Mouse (Mus musculus): ENCODE results near the gene Mcidas. TPM values are rescaled to one million over a fixed set of nuclear protein-coding genes. Genes with fewer than 3 reads are reported as not detected.

The Mcidas gene
- total RNA-seq, 2 experiments from 2014 or later = not detected

Other genes starting within 250 kb of the Mcidas start
- 89.2 and 96.3 TPM in 2 replicates for gene Plpp1, start 193.1 kb upstream of the Mcidas start, total RNA-seq (2015; ENCODE audit: low replicate concordance)
- gene Plpp1, start 193.1 kb upstream of the Mcidas start, total RNA-seq (2017; ENCODE audit: low replicate concordance) = 68.1 and 85.5 TPM in 2 replicates
- gene Mtrex, start 66.4 kb upstream of the Mcidas start, total RNA-seq (2015; ENCODE audit: low replicate concordance) = 34.9 and 56.7 TPM in 2 replicates
- 33.9 and 51.3 TPM in 2 replicates for gene Mtrex, start 66.4 kb upstream of the Mcidas start, total RNA-seq (2017; ENCODE audit: low replicate concordance)
- gene Dhx29, start 66.4 kb upstream of the Mcidas start, total RNA-seq (2015; ENCODE audit: low replicate concordance) = 3.1 and 9.2 TPM in 2 replicates
- gene Dhx29, start 66.4 kb upstream of the Mcidas start, total RNA-seq (2017; ENCODE audit: low replicate concordance) = 6.4 and 7.8 TPM in 2 replicates
- 5.2 and 10.0 TPM in 2 replicates for gene Ccno, start 6.0 kb upstream of the Mcidas start, total RNA-seq (2015; ENCODE audit: low replicate concordance)
- 2.0 TPM in 2 replicates for gene Ccno, start 6.0 kb upstream of the Mcidas start, total RNA-seq (2017; ENCODE audit: low replicate concordance)
- not detected in 2 replicates for gene Cdc20b, start 41.3 kb downstream of the Mcidas start, total RNA-seq (2015; ENCODE audit: low replicate concordance)
- gene Cdc20b, start 41.3 kb downstream of the Mcidas start, total RNA-seq (2017; ENCODE audit: low replicate concordance) = not detected in 2 replicates
- gene Gpx8, start 52.6 kb downstream of the Mcidas start, total RNA-seq (2015; ENCODE audit: low replicate concordance) = not detected in 2 replicates
- not detected in 2 replicates for gene Gpx8, start 52.6 kb downstream of the Mcidas start, total RNA-seq (2017; ENCODE audit: low replicate concordance)
- not detected in 2 replicates for gene Gzma, start 107.1 kb downstream of the Mcidas start, total RNA-seq (2015; ENCODE audit: low replicate concordance)
- 1.1 TPM in 1 of 2 replicates, not detected in the other for gene Gzma, start 107.1 kb downstream of the Mcidas start, total RNA-seq (2017; ENCODE audit: low replicate concordance)
- gene Esm1, start 215.8 kb downstream of the Mcidas start, total RNA-seq (2015; ENCODE audit: low replicate concordance) = 1.0 TPM in 1 of 2 replicates, not detected in the other
- 0.60 TPM in 1 of 2 replicates, not detected in the other for gene Esm1, start 215.8 kb downstream of the Mcidas start, total RNA-seq (2017; ENCODE audit: low replicate concordance)
- not detected in 2 replicates for gene Gzmk, start 232.1 kb downstream of the Mcidas start, total RNA-seq (2015; ENCODE audit: low replicate concordance)
- not detected in 2 replicates for gene Gzmk, start 232.1 kb downstream of the Mcidas start, total RNA-seq (2017; ENCODE audit: low replicate concordance)

Data from erythroblast, adult 5-6 weeks (primary cell).